Mouse (Mus musculus): ENCODE results near the gene Plcz1.

The Plcz1 gene

GRCm38 (mm10) chr6:139947106-139947879 is 94.0 kb downstream of the Plcz1 start:
- DNase-seq, result peak in 1 of 2 experiments; percentile 25

All from kidney, postnatal 4 days (tissue).